Mouse (Mus musculus): Measurements from ENCODE around the gene Pip5k1b. TPM values are rescaled to one million over a fixed set of nuclear protein-coding genes. Genes with fewer than 3 reads are reported as not detected.

The Pip5k1b gene
- total RNA-seq, 1 experiment: 2.1 TPM

GRCm38 (mm10) chr19:24331274-24331673 lies 224.4 kb downstream of the Pip5k1b start:
- no peak for DNase-seq (ENCODE audit: low read depth, low spot score)
- no peak overlapping the region for H3K4me3 ChIP-seq (ENCODE audit: insufficient read depth in 1 of 2, low read depth in 1 of 2, low read length in 2 of 2, poor library complexity in 1 of 2, severe bottlenecking in 1 of 2)
- TF ChIP-seq ZC3H11A (IDR thresholded peaks at IDR 0.05; ENCODE audit: borderline replicate concordance, low read depth, low read length) (no peak), CHD2 (IDR thresholded peaks at IDR 0.05; ENCODE audit: low read depth, low read length) (no peak), MAFK (IDR thresholded peaks at IDR 0.05; ENCODE audit: insufficient read depth, low read depth, low read length) (no peak), HCFC1 (IDR thresholded peaks at IDR 0.05; ENCODE audit: borderline replicate concordance, insufficient read depth, low read length) (no peak), ZNF384 (IDR thresholded peaks at IDR 0.05; ENCODE audit: low read depth, low read length) (no peak)
- no peaks in the 10 kb centered on the region for H3K36me3 ChIP-seq (ENCODE audit: control insufficient read depth, insufficient read depth, low read length, poor library complexity, severe bottlenecking)
- no peak overlapping the region for H3K27ac ChIP-seq (ENCODE audit: insufficient read depth, low read depth, low read length, poor library complexity, severe bottlenecking)
- in situ Hi-C loops (cut with MboI; ENCODE audit: low sequenced_read_pairs in 2 of 2, unreplicated experiment in 2 of 2): no loop called here
- H3K9ac ChIP-seq (ENCODE audit: insufficient read depth, low read depth, low read length, poor library complexity, severe bottlenecking): no peak overlapping the region
- H3K4me1 ChIP-seq (ENCODE audit: control insufficient read depth in 2 of 2, insufficient read depth in 2 of 2, low read length in 2 of 2, poor library complexity in 1 of 2): no peaks in the 10 kb centered on the region
- H3K9me3 ChIP-seq (ENCODE audit: control insufficient read depth, insufficient read depth, low read depth, low read length): no peaks in the 10 kb centered on the region

DNA sequence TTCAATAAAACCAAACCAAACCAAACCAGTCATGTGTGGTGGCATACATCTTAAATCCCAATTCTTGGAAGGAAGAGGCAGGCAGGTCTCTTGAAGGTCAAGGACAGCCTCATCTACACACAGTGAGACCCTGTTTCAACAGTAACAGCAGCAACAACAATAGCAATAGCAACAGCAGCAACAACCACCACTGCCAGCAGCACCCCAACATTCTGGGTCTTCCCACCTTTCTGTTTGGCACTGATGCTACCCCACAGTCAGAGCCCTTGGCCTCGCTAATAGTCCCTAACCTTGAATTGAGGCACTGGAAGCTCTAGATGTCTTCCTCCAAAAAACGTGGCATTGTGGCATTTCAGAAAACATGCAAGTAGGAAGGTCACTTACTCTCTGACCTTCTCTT lies 225.3 kb downstream of the Pip5k1b start:
- H3K4me1 ChIP-seq (ENCODE audit: control insufficient read depth in 2 of 2, insufficient read depth in 2 of 2, low read length in 2 of 2, poor library complexity in 1 of 2): no peaks in the 10 kb centered on the region
- TF ChIP-seq CHD2 (IDR thresholded peaks at IDR 0.05; ENCODE audit: low read depth, low read length) (no peak), ZNF384 (IDR thresholded peaks at IDR 0.05; ENCODE audit: low read depth, low read length) (no peak), MAFK (IDR thresholded peaks at IDR 0.05; ENCODE audit: insufficient read depth, low read depth, low read length) (no peak), HCFC1 (IDR thresholded peaks at IDR 0.05; ENCODE audit: borderline replicate concordance, insufficient read depth, low read length) (no peak), ZC3H11A (IDR thresholded peaks at IDR 0.05; ENCODE audit: borderline replicate concordance, low read depth, low read length) (no peak)
- H3K9ac ChIP-seq (ENCODE audit: insufficient read depth, low read depth, low read length, poor library complexity, severe bottlenecking): no peak overlapping the region
- no peaks in the 10 kb centered on the region for H3K36me3 ChIP-seq (ENCODE audit: control insufficient read depth, insufficient read depth, low read length, poor library complexity, severe bottlenecking)
- no peak overlapping the region for H3K4me3 ChIP-seq (ENCODE audit: insufficient read depth in 1 of 2, low read depth in 1 of 2, low read length in 2 of 2, poor library complexity in 1 of 2, severe bottlenecking in 1 of 2)
- in situ Hi-C loops (cut with MboI; ENCODE audit: low sequenced_read_pairs in 2 of 2, unreplicated experiment in 2 of 2): no loop called here
- H3K9me3 ChIP-seq (ENCODE audit: control insufficient read depth, insufficient read depth, low read depth, low read length): no peaks in the 10 kb centered on the region
- H3K27ac ChIP-seq (ENCODE audit: insufficient read depth, low read depth, low read length, poor library complexity, severe bottlenecking): no peak overlapping the region
- DNase-seq (ENCODE audit: low read depth, low spot score): no peak

- no peaks in the 10 kb centered on the region for H3K36me3 ChIP-seq (ENCODE audit: control insufficient read depth, insufficient read depth, low read length, poor library complexity, severe bottlenecking)
- TF ChIP-seq HCFC1 (IDR thresholded peaks at IDR 0.05; ENCODE audit: borderline replicate concordance, insufficient read depth, low read length) (no peak), ZC3H11A (IDR thresholded peaks at IDR 0.05; ENCODE audit: borderline replicate concordance, low read depth, low read length) (no peak), MAFK (IDR thresholded peaks at IDR 0.05; ENCODE audit: insufficient read depth, low read depth, low read length) (no peak), ZNF384 (IDR thresholded peaks at IDR 0.05; ENCODE audit: low read depth, low read length) (no peak), CHD2 (IDR thresholded peaks at IDR 0.05; ENCODE audit: low read depth, low read length) (no peak)
- no peaks in the 10 kb centered on the region for H3K4me1 ChIP-seq (ENCODE audit: control insufficient read depth in 2 of 2, insufficient read depth in 2 of 2, low read length in 2 of 2, poor library complexity in 1 of 2)
- no peak overlapping the region for H3K9ac ChIP-seq (ENCODE audit: insufficient read depth, low read depth, low read length, poor library complexity, severe bottlenecking)
- no peaks in the 10 kb centered on the region for H3K9me3 ChIP-seq (ENCODE audit: control insufficient read depth, insufficient read depth, low read depth, low read length)
- in situ Hi-C loops (cut with MboI; ENCODE audit: low sequenced_read_pairs in 2 of 2, unreplicated experiment in 2 of 2): no loop called here
- H3K4me3 ChIP-seq (ENCODE audit: insufficient read depth in 1 of 2, low read depth in 1 of 2, low read length in 2 of 2, poor library complexity in 1 of 2, severe bottlenecking in 1 of 2): no peak overlapping the region
- DNase-seq (ENCODE audit: low read depth, low spot score): no peak
- H3K27ac ChIP-seq (ENCODE audit: insufficient read depth, low read depth, low read length, poor library complexity, severe bottlenecking): no peak overlapping the region
These were observed 227.8 kb downstream of the Pip5k1b start for GRCm38 (mm10) chr19:24327921-24328320.

DNA sequence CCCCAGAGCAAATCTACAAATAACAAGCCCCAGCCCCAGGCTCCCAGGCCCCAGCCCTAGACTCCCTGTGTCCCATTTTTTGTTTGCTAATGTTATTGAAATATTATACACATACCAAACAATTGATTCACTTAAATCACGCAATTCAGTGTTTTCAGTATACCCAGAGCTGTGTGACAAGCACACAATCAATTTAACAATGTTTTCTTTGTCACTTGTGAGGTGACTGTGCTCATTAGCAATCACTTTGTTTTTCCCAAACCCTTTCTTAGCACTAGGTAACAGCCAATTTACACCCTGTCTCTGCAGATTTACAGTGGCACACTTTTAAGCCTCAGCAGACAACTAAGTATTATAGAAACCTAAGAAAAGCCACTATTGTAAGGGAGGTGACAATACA lies 228.7 kb downstream of the Pip5k1b start:
- H3K9ac ChIP-seq (ENCODE audit: insufficient read depth, low read depth, low read length, poor library complexity, severe bottlenecking): no peak overlapping the region
- no peak for TF ChIP-seq CHD2 (IDR thresholded peaks at IDR 0.05; ENCODE audit: low read depth, low read length)
- TF ChIP-seq ZC3H11A (IDR thresholded peaks at IDR 0.05; ENCODE audit: borderline replicate concordance, low read depth, low read length): no peak
- TF ChIP-seq HCFC1 (IDR thresholded peaks at IDR 0.05; ENCODE audit: borderline replicate concordance, insufficient read depth, low read length): no peak
- no peak overlapping the region for H3K4me3 ChIP-seq (ENCODE audit: insufficient read depth in 1 of 2, low read depth in 1 of 2, low read length in 2 of 2, poor library complexity in 1 of 2, severe bottlenecking in 1 of 2)
- no peaks in the 10 kb centered on the region for H3K4me1 ChIP-seq (ENCODE audit: control insufficient read depth in 2 of 2, insufficient read depth in 2 of 2, low read length in 2 of 2, poor library complexity in 1 of 2)
- no peaks in the 10 kb centered on the region for H3K9me3 ChIP-seq (ENCODE audit: control insufficient read depth, insufficient read depth, low read depth, low read length)
- in situ Hi-C loops (cut with MboI; ENCODE audit: low sequenced_read_pairs in 2 of 2, unreplicated experiment in 2 of 2): no loop called here
- DNase-seq (ENCODE audit: low read depth, low spot score): no peak
- H3K36me3 ChIP-seq (ENCODE audit: control insufficient read depth, insufficient read depth, low read length, poor library complexity, severe bottlenecking): no peaks in the 10 kb centered on the region
- H3K27ac ChIP-seq (ENCODE audit: insufficient read depth, low read depth, low read length, poor library complexity, severe bottlenecking): no peak overlapping the region

DNA sequence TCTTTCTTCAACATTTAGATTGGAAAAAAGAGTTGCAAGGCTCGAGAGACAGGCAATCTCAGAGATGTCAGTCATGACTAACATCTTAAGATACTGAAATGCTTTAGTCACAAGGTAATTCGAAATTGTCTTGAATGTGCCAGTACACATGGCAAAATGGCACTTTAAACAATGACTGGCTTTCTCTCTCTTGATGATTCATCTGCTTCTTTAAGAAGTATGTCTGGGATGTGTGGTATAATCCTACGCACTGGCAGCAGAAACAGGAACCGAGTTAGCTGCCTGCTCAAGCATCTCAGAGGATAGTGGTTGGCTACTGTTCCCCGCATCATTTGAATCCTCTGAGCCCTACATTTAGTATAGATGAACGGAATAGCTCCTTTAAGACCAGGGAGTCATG lies 230.0 kb downstream of the Pip5k1b start:
- DNase-seq (ENCODE audit: low read depth, low spot score): no peak
- in situ Hi-C loops (cut with MboI; ENCODE audit: low sequenced_read_pairs in 2 of 2, unreplicated experiment in 2 of 2): no loop called here
- Histone ChIP-seq H3K9me3 (ENCODE audit: control insufficient read depth, insufficient read depth, low read depth, low read length) (no peaks in the 10 kb centered on the region), H3K36me3 (ENCODE audit: control insufficient read depth, insufficient read depth, low read length, poor library complexity, severe bottlenecking) (no peaks in the 10 kb centered on the region), H3K4me1 (ENCODE audit: control insufficient read depth in 2 of 2, insufficient read depth in 2 of 2, low read length in 2 of 2, poor library complexity in 1 of 2) (no peaks in the 10 kb centered on the region), H3K9ac (ENCODE audit: insufficient read depth, low read depth, low read length, poor library complexity, severe bottlenecking) (no peak overlapping the region), H3K4me3 (ENCODE audit: insufficient read depth in 1 of 2, low read depth in 1 of 2, low read length in 2 of 2, poor library complexity in 1 of 2, severe bottlenecking in 1 of 2) (no peak overlapping the region), H3K27ac (ENCODE audit: insufficient read depth, low read depth, low read length, poor library complexity, severe bottlenecking) (no peak overlapping the region)
- TF ChIP-seq MAFK (IDR thresholded peaks at IDR 0.05; ENCODE audit: insufficient read depth, low read depth, low read length) (no peak), CHD2 (IDR thresholded peaks at IDR 0.05; ENCODE audit: low read depth, low read length) (no peak)
